Mouse (Mus musculus) cerebellum, adult 11-12 months (tissue): ENCODE data around the gene Pus1.
"Not testable (repeated sequence)": the region's sequence is repeated elsewhere in the genome, so short reads cannot be mapped to it uniquely, and the experiment has no call there.

Experiments used
- DNase-seq: peaks from one replicate; pipeline ENCODE4 v3.0.0; 2022

The Pus1 gene

GRCm38 (mm10) chr5:110780761-110781528, 486 bp upstream of the Pus1 start:
- peak; percentile 55 for DNase-seq

GRCm38 (mm10) chr5:110779276-110779997, 1.0 kb downstream of the Pus1 start:
- DNase-seq, result peak; percentile 50

DNA sequence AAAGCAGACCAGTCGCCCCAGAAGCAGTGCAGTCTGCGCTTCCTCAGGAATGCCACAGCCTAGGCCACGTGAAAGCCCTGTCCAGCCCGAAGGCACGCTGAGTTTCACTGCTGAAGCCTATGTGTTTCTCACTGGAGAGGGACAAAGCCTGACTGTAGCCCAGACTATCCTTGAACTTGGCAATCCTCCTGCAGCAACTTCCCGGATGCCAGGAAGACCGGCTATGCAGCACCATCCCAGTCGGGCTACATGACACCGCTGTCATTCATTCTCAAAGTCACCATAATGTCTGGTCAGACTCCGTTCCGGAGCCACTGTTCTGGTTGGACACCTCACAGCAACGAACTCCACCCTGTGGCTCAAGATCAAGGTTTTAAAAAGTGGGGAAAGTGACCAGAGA, 2.2 kb downstream of the Pus1 start:
- DNase-seq, result no peak

GRCm38 (mm10) chr5:110776141-110776540, 4.3 kb downstream of the Pus1 start:
- no peak for DNase-seq

DNA sequence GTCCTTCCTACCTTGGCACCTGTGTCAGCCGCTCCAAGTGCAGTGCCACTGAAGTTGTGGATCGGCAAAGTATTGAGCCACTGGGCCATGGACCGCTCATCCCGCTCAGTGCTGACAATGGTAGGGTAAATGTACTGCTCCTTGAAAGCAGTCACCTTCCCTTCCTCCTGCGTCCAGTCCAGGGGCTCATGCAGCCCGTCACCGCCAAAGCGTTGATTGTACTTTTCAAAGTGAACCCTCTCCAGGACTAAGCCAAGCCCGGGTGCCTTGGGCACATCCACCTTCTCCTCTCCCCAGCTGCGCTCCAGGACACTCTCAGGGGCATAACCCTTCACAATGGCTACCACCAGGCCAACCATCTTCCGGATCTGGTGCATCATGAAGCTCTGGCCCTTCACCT, 5.9 kb downstream of the Pus1 start:
- DNase-seq, result no peak

DNA sequence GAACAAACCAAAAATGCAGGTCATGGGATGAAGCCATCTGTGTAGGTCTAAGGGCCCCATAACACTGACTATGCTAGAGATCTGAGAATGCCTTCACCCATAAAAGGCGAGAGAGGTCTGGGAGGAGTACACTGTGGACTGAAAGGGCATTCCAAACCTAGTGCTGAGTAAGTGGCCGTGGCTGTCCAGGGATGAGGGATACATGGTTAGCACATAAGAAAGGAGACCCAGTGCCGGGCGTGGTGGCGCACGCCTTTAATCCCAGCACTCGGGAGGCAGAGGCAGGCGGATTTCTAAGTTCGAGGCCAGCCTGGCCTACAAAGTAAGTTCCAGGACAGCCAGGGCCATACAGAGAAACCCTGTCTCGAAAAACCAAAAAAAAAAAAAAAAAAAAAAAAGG, 7.5 kb downstream of the Pus1 start:
- DNase-seq, result not testable (repeated sequence)

GRCm38 (mm10) chr5:110770448-110771158, 9.9 kb downstream of the Pus1 start, which contains the start of gene Ep400:
Ep400 (minus strand) TSS chr5:110770717.
- DNase-seq, result peak; percentile 100

GRCm38 (mm10) chr5:110770031-110770445, 10.4 kb downstream of the Pus1 start:
- DNase-seq, result peak; percentile 76

GRCm38 (mm10) chr5:110769272-110769671, 11.2 kb downstream of the Pus1 start:
- DNase-seq, result peak; percentile 42

DNA sequence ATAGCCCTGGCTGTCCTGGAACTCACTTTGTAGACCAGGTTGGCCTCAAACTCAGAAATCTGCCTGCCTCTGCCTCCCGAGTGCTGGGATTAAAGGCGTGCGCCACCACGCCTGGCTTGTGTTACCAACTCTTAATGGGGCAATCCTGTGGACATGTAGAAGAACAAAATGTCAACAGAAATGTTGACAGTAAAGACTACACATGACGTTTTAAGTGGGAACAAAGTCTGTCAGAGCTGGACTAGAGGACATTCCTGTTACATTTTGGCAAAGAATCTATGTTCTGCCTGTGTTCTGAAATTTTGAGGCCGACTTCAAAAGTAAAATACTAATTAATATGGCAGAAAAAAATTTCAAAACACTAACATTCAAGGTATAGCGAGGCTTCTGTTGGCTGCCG, 16.6 kb downstream of the Pus1 start:
- DNase-seq, result no peak

- no peak for DNase-seq
Observed at GRCm38 (mm10) chr5:110745021-110745420, 35.4 kb downstream of the Pus1 start.

DNA sequence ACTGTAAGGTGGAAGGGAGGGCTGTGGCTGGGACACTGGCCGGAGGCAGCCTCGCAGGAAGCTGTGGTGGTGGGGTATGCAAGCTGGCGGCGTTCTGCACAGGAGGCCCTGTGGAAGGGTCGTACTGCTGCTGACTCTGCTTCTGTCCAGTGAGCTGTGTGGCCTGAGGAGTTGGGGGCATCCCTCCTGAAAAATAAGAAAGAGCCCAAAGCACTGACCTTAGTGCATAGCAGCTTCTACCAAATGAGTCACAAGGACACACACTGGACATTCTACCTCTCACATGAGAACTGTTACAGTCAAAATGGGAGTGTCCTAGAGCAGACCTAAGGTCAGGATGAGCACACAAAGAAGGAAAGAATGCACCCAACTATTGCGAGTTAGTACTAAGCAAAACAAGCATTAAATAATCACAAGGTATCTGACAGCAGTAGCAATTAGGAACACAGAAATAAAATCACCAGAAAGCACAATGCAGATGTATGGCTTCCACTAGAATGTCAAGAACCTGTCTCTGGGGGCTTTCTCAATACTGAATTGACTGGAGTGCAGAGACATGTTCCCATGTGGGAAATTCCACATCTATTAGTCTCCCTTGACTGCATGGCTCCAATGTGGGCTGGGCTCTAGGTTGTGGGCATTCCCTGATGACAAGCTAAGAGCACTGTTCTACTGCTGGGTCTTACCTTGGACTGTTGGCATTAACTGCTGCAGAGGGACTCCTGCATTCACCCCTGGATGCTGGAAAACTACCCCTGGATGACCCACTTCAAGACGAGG, 40.8 kb downstream of the Pus1 start:
- DNase-seq, result no peak

- DNase-seq, result no peak
Observed at GRCm38 (mm10) chr5:110735606-110736005, 44.9 kb downstream of the Pus1 start.

GRCm38 (mm10) chr5:110733231-110733823, 47.1 kb downstream of the Pus1 start:
- no peak for DNase-seq

- DNase-seq, result no peak
Observed at GRCm38 (mm10) chr5:110731227-110731626, 49.2 kb downstream of the Pus1 start.

DNA sequence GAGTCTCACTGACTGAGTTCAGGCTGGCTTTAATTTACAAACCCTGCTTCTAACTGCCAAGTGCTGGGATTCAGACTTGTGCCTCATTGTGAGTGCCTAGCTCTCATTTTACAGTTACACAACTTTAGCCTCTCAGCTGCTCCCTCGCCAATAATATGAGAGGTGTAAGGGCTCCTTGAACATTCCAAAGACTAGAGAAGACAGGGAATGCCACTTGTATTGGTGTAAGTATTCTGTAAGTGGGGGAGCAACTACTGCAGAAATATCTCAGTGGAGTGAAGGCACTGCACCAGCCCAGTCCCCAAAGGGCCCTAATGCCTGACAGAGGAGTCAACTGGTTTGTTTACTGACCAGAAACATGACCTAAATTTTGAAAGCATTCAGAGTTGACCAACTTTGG, 52.6 kb downstream of the Pus1 start:
- no peak for DNase-seq
